9 mouse cellular contexts compared by ENCODE assay signal in genomic region chr11:50826214-50826613, GRCm38 (mm10). TPM values are rescaled to one million over a fixed set of nuclear protein-coding genes. Genes with fewer than 3 reads are reported as not detected.
DNase-seq lines count a peak whose midpoint lies in the region; ATAC-seq and TF ChIP-seq lines count a peak whose summit lies in the region.
"Had no signal": no experiment of that assay in that cellular context is flagged by ENCODE, and none has a peak within 500 bp of the region (broad histone marks: within the 10 kb centered on the region; RNA-seq: fewer than 3 reads in every experiment).

No protein-coding gene starts in this region.

- peak overlapping the region; percentile 95 for H3K4me3 ChIP-seq in heart, embryonic 10.5 days
- H3K4me3 ChIP-seq in hindbrain, embryonic 14.5 days (replicated peaks; ENCODE audit: low read length) = peak overlapping the region; percentile 57
- peak overlapping the region; percentile 88 for H3K4me3 ChIP-seq in midbrain, embryonic 10.5 days

- no peak for ATAC-seq in hindbrain, embryonic 14.5 days (ENCODE audit: low FRiP score)
- no peak for ATAC-seq in granulocyte monocyte progenitor cell, adult 5-6 weeks (replicated peaks; ENCODE audit: poor library complexity, severe bottlenecking)

- no peaks in the 10 kb centered on the region for H3K9me3 ChIP-seq in heart, embryonic 10.5 days
- no peaks in the 10 kb centered on the region for H3K9me3 ChIP-seq in hindbrain, embryonic 14.5 days (ENCODE audit: control insufficient read depth, low read length)
- no peaks in the 10 kb centered on the region for H3K9me3 ChIP-seq in midbrain, embryonic 10.5 days (replicated peaks)

- peak overlapping the region; percentile 64 for H3K4me2 ChIP-seq in hindbrain, embryonic 14.5 days (replicated peaks)

- H3K4me1 ChIP-seq in heart, embryonic 10.5 days = peaks cover 9% of the 10 kb centered on the region
- peaks cover 9% of the 10 kb centered on the region for H3K4me1 ChIP-seq in hindbrain, embryonic 14.5 days (replicated peaks; ENCODE audit: control insufficient read depth, insufficient read depth, low read length)
- H3K4me1 ChIP-seq in midbrain, embryonic 10.5 days = peaks cover 14% of the 10 kb centered on the region

- no peaks in the 10 kb centered on the region for H3K27me3 ChIP-seq in heart, embryonic 10.5 days (ENCODE audit: insufficient read depth, poor library complexity, severe bottlenecking)
- no peaks in the 10 kb centered on the region for H3K27me3 ChIP-seq in hindbrain, embryonic 14.5 days (ENCODE audit: control insufficient read depth, insufficient read depth, low read length)
- H3K27me3 ChIP-seq in midbrain, embryonic 10.5 days (ENCODE audit: low read depth, poor library complexity, severe bottlenecking) = no peaks in the 10 kb centered on the region

- no peak for DNase-seq in heart, embryonic 10.5 days (ENCODE audit: low spot score)
- DNase-seq in heart, postnatal 4 days = no peak
- DNase-seq in brain, embryonic 14.5 days (ENCODE audit: low read depth) = peak; percentile 4
- DNase-seq in hindbrain, embryonic 14.5 days (ENCODE audit: low spot score) = no peak
- no peak for DNase-seq in midbrain, embryonic 10.5 days (ENCODE audit: low spot score)
- no peak for DNase-seq in frontal cortex, adult 2 months (ENCODE audit: extremely low spot score in 1 of 2, low spot score in 1 of 2)
- DNase-seq in c-Kit-positive CD71-positive TER-119-positive erythroid progenitor cells, embryonic 14.5 days (ENCODE audit: low spot score) = no peak

- TF ChIP-seq POLR2A in brain, embryonic 14.5 days (IDR thresholded peaks at IDR 0.05; ENCODE audit: borderline replicate concordance, extremely low read depth, insufficient read depth, insufficient read length, poor library complexity, severe bottlenecking) = no peak

- no peak for TF ChIP-seq CTCF in brain, embryonic 14.5 days (IDR thresholded peaks at IDR 0.05; ENCODE audit: borderline replicate concordance, extremely low read depth, insufficient read depth, insufficient read length)

- WGBS in heart, embryonic 10.5 days = 64% methylated on average over 2 of the region's 2 CpGs
- WGBS in hindbrain, embryonic 14.5 days = 67% methylated on average over 2 of the region's 2 CpGs
- WGBS in midbrain, embryonic 10.5 days = 76% methylated on average over 2 of the region's 2 CpGs

- peaks cover 42% of the 10 kb centered on the region for H3K36me3 ChIP-seq in heart, embryonic 10.5 days
- peaks cover 46% of the 10 kb centered on the region for H3K36me3 ChIP-seq in hindbrain, embryonic 14.5 days (replicated peaks; ENCODE audit: control insufficient read depth, insufficient read depth)
- peaks cover 48% of the 10 kb centered on the region for H3K36me3 ChIP-seq in midbrain, embryonic 10.5 days

- no peak overlapping the region for H3K27ac ChIP-seq in heart, embryonic 10.5 days
- no peak overlapping the region for H3K27ac ChIP-seq in hindbrain, embryonic 14.5 days
- H3K27ac ChIP-seq in midbrain, embryonic 10.5 days (replicated peaks) = no peak overlapping the region

- H3K9ac ChIP-seq in hindbrain, embryonic 14.5 days = peak overlapping the region; percentile 73

RNA-seq across cellular contexts. Expression of gene Zfp354c, which starts 1.3 kb away (rescaled TPM):
- polyA plus RNA-seq in heart, embryonic 10.5 days (2016; fragmentation: Nextera tagmentation; extraction: Ambion mirVana) = 16.9 and 20.5 TPM in 2 replicates
- total RNA-seq in heart, postnatal 4 days (2021) = 10 to 100 TPM in 1 of 2 experiments, 1 to 10 TPM in 1; 9.8 to 10.1 TPM
- polyA plus RNA-seq in brain, embryonic 14.5 days (2012; rRNA removed) = 26.2 and 41.6 TPM in 2 replicates
- 71.9 and 80.9 TPM in 2 replicates for polyA plus RNA-seq in hindbrain, embryonic 14.5 days (2014; fragmentation: Nextera tagmentation; extraction: Ambion mirVana)
- 29.4 and 37.8 TPM in 2 replicates for polyA plus RNA-seq in midbrain, embryonic 10.5 days (2016; fragmentation: Nextera tagmentation; extraction: Ambion mirVana)
- 17.3 and 22.2 TPM in 2 replicates for polyA plus RNA-seq in frontal cortex, adult 2 months (2012; rRNA removed)
- 0.15 and 2.3 TPM in 2 replicates for total RNA-seq in granulocyte monocyte progenitor cell, adult 5-6 weeks (2014; fragmentation: Nextera tagmentation)
- total RNA-seq in granulocyte monocyte progenitor cell, adult 5-6 weeks (2017) = 0.60 and 1.4 TPM in 2 replicates

RNA-seq across cellular contexts. Expression of gene Zfp879, which starts 15.1 kb away (rescaled TPM):
- 0.33 and 0.44 TPM in 2 replicates for polyA plus RNA-seq in heart, embryonic 10.5 days (2016; fragmentation: Nextera tagmentation; extraction: Ambion mirVana)
- total RNA-seq in heart, postnatal 4 days (2021) = under 1 TPM; 0.38 to 0.62 TPM
- 1.1 and 1.4 TPM in 2 replicates for polyA plus RNA-seq in brain, embryonic 14.5 days (2012; rRNA removed)
- 1.7 TPM in 2 replicates for polyA plus RNA-seq in hindbrain, embryonic 14.5 days (2014; fragmentation: Nextera tagmentation; extraction: Ambion mirVana)
- 0.85 and 0.91 TPM in 2 replicates for polyA plus RNA-seq in midbrain, embryonic 10.5 days (2016; fragmentation: Nextera tagmentation; extraction: Ambion mirVana)
- polyA plus RNA-seq in frontal cortex, adult 2 months (2012; rRNA removed) = 1.9 TPM in 2 replicates
- not detected in 2 replicates for total RNA-seq in granulocyte monocyte progenitor cell, adult 5-6 weeks (2014; fragmentation: Nextera tagmentation)
- 0.30 and 0.77 TPM in 2 replicates for total RNA-seq in granulocyte monocyte progenitor cell, adult 5-6 weeks (2017)

RNA-seq across cellular contexts. Expression of gene Grm6, which starts 24.3 kb away (rescaled TPM):
- 0.06 and 0.16 TPM in 2 replicates for polyA plus RNA-seq in heart, embryonic 10.5 days (2016; fragmentation: Nextera tagmentation; extraction: Ambion mirVana)
- not detected for total RNA-seq in heart, postnatal 4 days (2021)
- 0.05 and 0.14 TPM in 2 replicates for polyA plus RNA-seq in brain, embryonic 14.5 days (2012; rRNA removed)
- not detected in 2 replicates for polyA plus RNA-seq in hindbrain, embryonic 14.5 days (2014; fragmentation: Nextera tagmentation; extraction: Ambion mirVana)
- not detected in 2 replicates for polyA plus RNA-seq in midbrain, embryonic 10.5 days (2016; fragmentation: Nextera tagmentation; extraction: Ambion mirVana)
- polyA plus RNA-seq in frontal cortex, adult 2 months (2012; rRNA removed) = 0.04 TPM in 1 of 2 replicates, not detected in the other
- total RNA-seq in granulocyte monocyte progenitor cell, adult 5-6 weeks (2014; fragmentation: Nextera tagmentation) = not detected in 2 replicates
- not detected in 2 replicates for total RNA-seq in granulocyte monocyte progenitor cell, adult 5-6 weeks (2017)
- total RNA-seq: adrenal gland, adult 18-20 months had no signal
